Mouse (Mus musculus): Measurements from ENCODE around the gene Cyp4a10.

DNA sequence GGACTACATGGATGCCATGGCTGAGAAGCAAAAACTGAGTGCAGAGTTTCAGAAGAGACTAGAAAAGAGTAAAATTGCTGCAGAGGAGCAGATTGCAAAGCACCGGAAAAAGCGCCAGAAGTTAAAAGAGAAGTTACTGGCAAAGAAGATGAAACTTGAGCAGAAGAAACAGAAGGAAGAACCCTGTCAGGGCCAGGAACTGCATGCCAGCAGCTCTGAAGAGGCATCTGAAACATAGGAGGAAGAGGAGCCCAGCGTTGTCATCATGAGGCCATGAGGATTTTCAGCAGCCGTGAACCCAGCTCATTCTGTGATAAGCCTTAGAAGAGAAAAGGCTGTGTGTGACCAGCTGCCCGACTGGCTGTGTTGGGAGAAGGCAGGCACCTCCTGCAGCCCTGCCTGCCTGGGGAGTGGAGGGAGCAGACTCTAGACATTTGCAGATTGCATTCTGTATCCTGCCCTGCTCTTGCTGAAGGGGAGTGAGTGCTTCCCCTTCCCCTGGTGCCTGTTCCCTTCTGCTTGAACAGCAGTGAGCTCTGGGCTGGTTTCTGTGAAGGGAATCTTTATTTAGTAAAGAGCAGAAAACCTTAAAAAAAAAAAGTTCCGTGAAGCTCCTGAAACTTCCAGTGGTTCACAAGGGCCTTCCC, 36.9 kb upstream of the Cyp4a10 start:
- no peak for TF ChIP-seq CTCF (IDR thresholded peaks at IDR 0.05; ENCODE audit: insufficient read depth, low read length)
- no peak for TF ChIP-seq POLR2A (IDR thresholded peaks at IDR 0.05; ENCODE audit: borderline replicate concordance, extremely low read depth, low read depth, low read length)

Data from lung, adult 2 months (tissue).